Mouse (Mus musculus) heart, embryonic 12.5 days (tissue): ENCODE data around the gene Pde1b. TPM values are rescaled to one million over a fixed set of nuclear protein-coding genes. Genes with fewer than 3 reads are reported as not detected.

Source experiments
- ATAC-seq: fragments of 200-750 bp; cut with Nextera tagmentation; 2 replicates; pipeline ENCODE4 v1.8.0; 2017; ENCODE audit warnings: moderate TSS enrichment, moderate library complexity; ENCODE audit not compliant: insufficient number of reproducible peaks, low FRiP score
- H3K27ac ChIP-seq: fragments of 300-500 bp; sonication (generic); 2 replicates; pipeline ENCODE4 v1.5.1; 2016; ENCODE audit warnings: mild to moderate bottlenecking, moderate library complexity; ENCODE audit not compliant: poor library complexity, severe bottlenecking
- H3K27me3 ChIP-seq: fragments of 300-500 bp; sonication (generic); replicated peaks from 2 replicates; pipeline ENCODE4 v1.6.1; 2016; ENCODE audit warnings: mild to moderate bottlenecking, moderate library complexity
- H3K36me3 ChIP-seq: fragments of 300-500 bp; sonication (generic); 2 replicates; pipeline ENCODE4 v1.6.1; 2016; ENCODE audit warnings: mild to moderate bottlenecking, moderate library complexity
- H3K4me1 ChIP-seq: fragments of 300-500 bp; sonication (generic); replicated peaks from 2 replicates; pipeline ENCODE4 v1.6.1; 2016; ENCODE audit warnings: mild to moderate bottlenecking
- H3K4me2 ChIP-seq: fragments of 300-500 bp; sonication (generic); 2 replicates; pipeline ENCODE4 v1.6.1; 2016; ENCODE audit warnings: mild to moderate bottlenecking, moderate library complexity
- H3K4me3 ChIP-seq: fragments of 300-500 bp; sonication (generic); 2 replicates; pipeline ENCODE4 v1.5.1; 2016; ENCODE audit warnings: mild to moderate bottlenecking
- H3K9ac ChIP-seq: fragments of 300-500 bp; sonication (generic); 2 replicates; pipeline ENCODE4 v1.6.1; 2016; ENCODE audit warnings: mild to moderate bottlenecking, moderate library complexity
- H3K9me3 ChIP-seq: fragments of 300-500 bp; sonication (generic); replicated peaks from 2 replicates; pipeline ENCODE4 v1.6.1; 2016; ENCODE audit warnings: mild to moderate bottlenecking, moderate library complexity
- WGBS: fragments of 180-500 bp; shearing (Covaris S2); methylation state at CpG from one replicate; pipeline ENCODE4 v1.1.7; 2016; 5-methylcytosine and 5-hydroxymethylcytosine counted together
- polyA plus RNA-seq: library from polyadenylated mRNA; unstranded; fragments of >200 nt; fragmentation: Nextera tagmentation; extraction: Ambion mirVana; gene quantifications from 2 replicates; pipeline ENCODE4 v1.2.1, GENCODE M21; 2016

Gene Pde1b
- polyA plus RNA-seq, 1 experiment from 2014 or later: 4.0 TPM

DNA sequence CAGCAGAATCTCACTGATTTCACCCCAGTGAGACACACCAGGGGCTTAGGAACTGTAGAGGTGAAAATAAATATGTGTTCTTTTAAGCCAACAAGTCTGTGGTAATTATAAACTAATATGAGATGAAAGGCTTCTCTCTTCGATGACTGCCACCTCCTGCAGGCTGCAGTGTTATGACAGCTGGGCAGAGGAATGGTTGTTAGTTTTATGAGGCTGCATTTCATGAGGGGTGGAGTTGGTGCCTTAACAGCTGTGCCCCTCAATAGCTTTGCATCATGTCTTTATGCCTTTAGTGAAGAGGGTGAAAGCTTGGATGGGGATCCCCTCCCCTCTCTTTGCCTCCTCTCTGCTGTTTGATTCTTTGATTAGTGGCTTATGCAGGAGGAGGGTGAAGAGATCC lies 48.2 kb downstream of the Pde1b start:
- H3K27ac ChIP-seq: no peak overlapping the region
- no peaks in the 10 kb centered on the region for H3K36me3 ChIP-seq
- no peaks in the 10 kb centered on the region for H3K27me3 ChIP-seq
- no peaks in the 10 kb centered on the region for H3K9me3 ChIP-seq
- H3K9ac ChIP-seq: no peak overlapping the region
- 18% methylated on average over 1 of the region's 1 CpGs for WGBS
- H3K4me1 ChIP-seq: no peaks in the 10 kb centered on the region
- no peak overlapping the region for H3K4me2 ChIP-seq
- no peak overlapping the region for H3K4me3 ChIP-seq
- ATAC-seq: no peak

DNA sequence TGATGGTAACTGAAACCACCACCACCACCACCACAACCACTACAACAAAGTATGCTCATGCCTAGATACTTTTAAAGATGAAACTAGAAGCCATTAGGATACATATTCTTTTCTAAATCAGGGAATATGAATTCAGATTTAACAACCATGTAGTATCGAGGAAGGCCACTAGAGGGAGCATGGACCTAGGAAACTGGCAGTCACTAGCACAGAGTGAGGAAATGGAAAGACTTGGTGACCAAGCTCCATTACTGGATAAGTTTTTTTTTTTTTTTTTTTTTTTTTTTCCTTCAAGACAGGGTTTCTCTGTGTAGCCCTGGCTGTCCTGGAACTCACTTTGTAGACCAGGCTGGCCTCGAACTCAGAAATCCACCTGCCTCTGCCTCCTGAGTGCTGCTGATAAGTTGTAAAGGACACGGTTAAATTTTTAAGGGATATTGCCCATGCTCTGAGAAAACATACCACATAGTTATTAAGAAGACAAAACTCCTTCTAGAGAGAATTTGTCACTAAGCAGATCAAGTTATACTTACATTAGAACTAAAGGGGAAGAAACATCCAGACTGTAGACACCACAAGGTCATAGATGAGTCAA lies 49.4 kb downstream of the Pde1b start:
- ATAC-seq: no peak
- 40% methylated on average over 3 of the region's 3 CpGs for WGBS

DNA sequence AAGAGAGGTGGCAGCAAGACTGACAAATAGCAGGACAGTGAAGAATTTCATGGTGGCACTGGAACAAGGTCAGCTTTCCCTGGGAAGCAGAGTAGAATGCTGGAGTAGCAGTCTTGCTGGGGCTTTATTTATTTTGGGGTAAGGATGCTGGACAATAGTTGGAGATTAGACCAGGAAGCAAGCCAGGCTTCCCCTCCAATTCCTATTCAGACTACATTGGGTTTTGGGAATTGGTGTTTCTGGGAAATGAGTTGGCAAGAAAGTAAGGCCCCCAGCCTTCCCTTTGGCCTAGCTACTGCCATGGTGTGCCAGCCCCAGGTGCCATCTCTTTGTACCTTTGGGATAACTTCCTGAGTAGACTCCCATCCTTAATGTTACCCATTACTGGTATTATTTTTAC lies 62.1 kb downstream of the Pde1b start, which contains the start of gene Glycam1:
Glycam1 (minus strand) TSS at position 101 of the 400 bp plus-strand sequence.
- H3K4me1 ChIP-seq: no peaks in the 10 kb centered on the region
- no peak for ATAC-seq
- H3K4me2 ChIP-seq: no peak within 1 kb of the TSS
- H3K27ac ChIP-seq: no peak within 1 kb of the TSS
- H3K4me3 ChIP-seq: no peak within 1 kb of the TSS
- H3K9ac ChIP-seq: no peak within 1 kb of the TSS
- H3K36me3 ChIP-seq: no peaks in the 10 kb centered on the region
- no peaks in the 10 kb centered on the region for H3K9me3 ChIP-seq
- H3K27me3 ChIP-seq: no peaks in the 10 kb centered on the region; the same call in 1 of the 2 replicates

More for the DNA sequence above, 49.4 kb downstream of the Pde1b start:
- H3K9ac ChIP-seq: no peak overlapping the region
- H3K9me3 ChIP-seq: no peaks in the 10 kb centered on the region
- H3K4me1 ChIP-seq: no peaks in the 10 kb centered on the region
- H3K4me3 ChIP-seq: no peak overlapping the region
- H3K4me2 ChIP-seq: no peak overlapping the region
- H3K36me3 ChIP-seq: no peaks in the 10 kb centered on the region
- H3K27me3 ChIP-seq: no peaks in the 10 kb centered on the region
- no peak overlapping the region for H3K27ac ChIP-seq

Other genes with a start within 250 kb of the Pde1b start
- gene Nfe2, start 244.6 kb upstream of the Pde1b start, polyA plus RNA-seq: 12.1 and 12.4 TPM in 2 replicates
- 166 TPM in 2 replicates for gene Copz1, start 230.3 kb upstream of the Pde1b start, polyA plus RNA-seq
- 0.17 and 0.29 TPM in 2 replicates for gene Gpr84, start 192.4 kb upstream of the Pde1b start, polyA plus RNA-seq
- gene Zfp385a, start 162.9 kb upstream of the Pde1b start, polyA plus RNA-seq: 9.2 and 10.3 TPM in 2 replicates
- gene Itga5, start 136.3 kb upstream of the Pde1b start, polyA plus RNA-seq: 111 and 115 TPM in 2 replicates
- gene Gtsf1, start 72.6 kb upstream of the Pde1b start, polyA plus RNA-seq: 59.5 and 62.3 TPM in 2 replicates
- gene Gtsf2, start 54.6 kb upstream of the Pde1b start, polyA plus RNA-seq: not detected in 2 replicates
- gene Nckap1l, start 49.2 kb upstream of the Pde1b start, polyA plus RNA-seq: 1.7 and 1.9 TPM in 2 replicates
- 78.4 and 83.0 TPM in 2 replicates for gene Ppp1r1a, start 35.0 kb downstream of the Pde1b start, polyA plus RNA-seq
- gene Glycam1, start 62.0 kb downstream of the Pde1b start, polyA plus RNA-seq: not detected in 2 replicates